Mouse (Mus musculus) CH12.LX (cell line): ENCODE results near the gene Syndig1l.

Source experiments
- CTCF ChIP-seq, 2 experiments: IDR thresholded peaks in 1 of 2; conservative IDR thresholded peaks in 1 of 2; 2 replicates each; pipeline ENCODE4 v1.5.1; 2011 to 2012; ENCODE audit warnings: low read depth in 2 of 2, low read length in 2 of 2, improper control_type of control experiment in 1 of 2, inconsistent platforms in 1 of 2, mild to moderate bottlenecking in 1 of 2, moderate library complexity in 1 of 2
- KAT2A ChIP-seq: IDR thresholded peaks from 2 replicates; pipeline ENCODE4 v1.6.1; 2012; ENCODE audit warnings: low read length, improper control_type of control experiment, inconsistent platforms; ENCODE audit not compliant: insufficient replicate concordance
- POLR2A ChIP-seq: IDR thresholded peaks from 2 replicates; pipeline ENCODE4 v1.6.1; 2011; ENCODE audit warnings: low read depth, mild to moderate bottlenecking, improper control_type of control experiment, low read length
- POLR2AphosphoS2 ChIP-seq: IDR thresholded peaks from 2 replicates; pipeline ENCODE4 v1.6.1; 2011; ENCODE audit warnings: low read depth, low read length, improper control_type of control experiment
- RAD21 ChIP-seq: IDR thresholded peaks from 2 replicates; pipeline ENCODE4 v1.6.1; 2011; ENCODE audit warnings: low read depth, mild to moderate bottlenecking, low read length, improper control_type of control experiment, moderate library complexity
- TBP ChIP-seq: conservative IDR thresholded peaks from 2 replicates; pipeline ENCODE4 v1.6.1; 2011; ENCODE audit warnings: low read depth, low read length, improper control_type of control experiment
- TCF12 ChIP-seq: IDR thresholded peaks from 2 replicates; pipeline ENCODE4 v1.6.1; 2014; ENCODE audit warnings: low read depth, mild to moderate bottlenecking, inconsistent platforms, low read length, improper control_type of control experiment

- TF ChIP-seq TCF12 (no peak), POLR2A (no peak), POLR2AphosphoS2 (no peak), TBP (no peak), KAT2A (no peak), CTCF (conservative IDR thresholded peaks at IDR 0.05 in 1 of 2, IDR thresholded peaks at IDR 0.05 in 1 of 2; ENCODE audit: low read depth in 2 of 2, low read length in 2 of 2) (no peak), RAD21 (no peak)
Observed at GRCm38 (mm10) chr12:84714578-84714977, 15.9 kb upstream of the Syndig1l start.
